Mouse (Mus musculus): ENCODE results near the gene Eln. TPM values are rescaled to one million over a fixed set of nuclear protein-coding genes. Genes with fewer than 3 reads are reported as not detected.

Eln gene
- total and polyA plus RNA-seq, 2 experiments: 0.37 to 4.0 TPM

DNA sequence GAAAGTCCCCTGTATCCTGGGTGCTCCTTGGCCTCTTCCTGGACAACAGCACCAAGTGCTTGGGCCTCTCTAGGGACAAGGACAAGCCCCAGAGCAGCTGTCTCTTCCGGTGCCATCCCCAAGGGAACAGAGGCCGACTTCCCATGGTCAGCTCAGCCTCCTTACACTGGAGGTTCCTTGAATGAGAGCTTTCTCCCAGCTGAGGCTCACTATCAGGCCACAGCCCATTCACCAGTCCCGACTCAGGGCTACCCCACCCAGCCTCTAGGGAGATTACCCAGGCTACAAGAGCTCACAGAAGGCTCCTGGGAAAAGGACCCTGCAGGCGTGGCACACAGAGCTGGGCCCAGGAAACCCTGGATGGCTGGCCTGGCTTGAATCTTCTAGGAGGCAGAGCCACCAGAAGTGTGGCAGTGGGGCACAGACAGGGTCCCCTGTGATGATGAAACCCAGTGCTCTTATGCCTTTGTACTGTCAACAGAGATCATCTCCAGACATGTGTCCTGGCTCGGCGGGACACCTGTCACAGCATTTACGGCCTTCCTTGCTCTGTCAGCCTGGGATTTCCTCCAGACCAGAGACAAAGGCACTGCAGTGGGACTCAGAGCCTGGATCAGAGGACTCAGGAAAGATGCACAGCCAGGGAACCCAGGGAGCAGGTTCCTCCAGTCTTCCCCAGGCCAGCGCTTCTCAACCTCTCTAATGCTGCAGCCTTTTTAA, 68.1 kb downstream of the Eln start:
- H3K9ac ChIP-seq (ENCODE audit: low read depth, low read length): no peak overlapping the region

DNA sequence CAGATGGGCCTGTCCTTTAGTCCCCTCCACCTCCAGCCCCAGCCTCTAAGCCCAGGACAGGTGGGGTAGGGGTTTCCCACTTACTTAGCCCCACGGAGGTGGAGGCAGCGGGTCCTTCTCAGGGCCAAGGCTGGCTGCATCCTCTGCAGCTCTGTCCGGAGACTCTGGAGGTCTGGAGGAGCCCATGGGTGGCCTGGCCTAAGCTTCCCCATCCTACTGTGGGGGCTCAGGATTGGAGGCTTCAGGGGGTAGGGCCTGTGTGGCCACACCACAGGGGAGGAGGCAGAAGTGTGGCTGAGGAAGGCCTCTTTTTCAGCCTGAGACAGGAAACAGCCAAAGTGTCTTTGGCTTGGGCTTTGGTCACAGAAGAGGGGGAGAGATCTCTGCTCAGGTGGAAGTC, 69.1 kb downstream of the Eln start:
- DNase-seq (ENCODE audit: extremely low read depth, low read depth, low spot score): no peak
- WGBS: 65% methylated on average over 3 of the region's 3 CpGs
- TF ChIP-seq POLR2A (IDR thresholded peaks at IDR 0.05; ENCODE audit: extremely low read depth, insufficient read depth, low read length): 0 out of 2 replicates have a peak, but pooled peaks have one; percentile 15
- no peak for TF ChIP-seq CTCF (IDR thresholded peaks at IDR 0.05; ENCODE audit: low read depth, low read length)
- no peaks in the 10 kb centered on the region for H3K79me2 ChIP-seq (ENCODE audit: control insufficient read depth, insufficient read depth, low read length)
- no peaks in the 10 kb centered on the region for H3K27me3 ChIP-seq (ENCODE audit: control insufficient read depth, insufficient read depth, low read length)
- no peaks in the 10 kb centered on the region for H3K36me3 ChIP-seq (ENCODE audit: control insufficient read depth, insufficient read depth, low read length)
- peak overlapping the region; percentile 52 for H3K9ac ChIP-seq (ENCODE audit: low read depth, low read length)
- H3K27ac ChIP-seq (replicated peaks; ENCODE audit: insufficient read depth, low read depth, low read length): peak overlapping the region; percentile 51
- peaks cover 8% of the 10 kb centered on the region for H3K4me1 ChIP-seq (ENCODE audit: control insufficient read depth, insufficient read depth, low read length)
- peak overlapping the region; percentile 56 for H3K4me3 ChIP-seq (ENCODE audit: insufficient read depth, low read depth, low read length)

More for the DNA sequence above, 68.1 kb downstream of the Eln start:
- H3K79me2 ChIP-seq (ENCODE audit: control insufficient read depth, insufficient read depth, low read length): no peaks in the 10 kb centered on the region
- 75% methylated on average over 8 of the region's 8 CpGs for WGBS
- peaks cover 8% of the 10 kb centered on the region for H3K4me1 ChIP-seq (ENCODE audit: control insufficient read depth, insufficient read depth, low read length)
- no peak for TF ChIP-seq CTCF (IDR thresholded peaks at IDR 0.05; ENCODE audit: low read depth, low read length)
- TF ChIP-seq POLR2A (IDR thresholded peaks at IDR 0.05; ENCODE audit: extremely low read depth, insufficient read depth, low read length): no peak
- DNase-seq (ENCODE audit: extremely low read depth, low read depth, low spot score): no peak
- no peak overlapping the region for H3K4me3 ChIP-seq (ENCODE audit: insufficient read depth, low read depth, low read length)
- H3K36me3 ChIP-seq (ENCODE audit: control insufficient read depth, insufficient read depth, low read length): no peaks in the 10 kb centered on the region
- no peaks in the 10 kb centered on the region for H3K27me3 ChIP-seq (ENCODE audit: control insufficient read depth, insufficient read depth, low read length)
- H3K27ac ChIP-seq (replicated peaks; ENCODE audit: insufficient read depth, low read depth, low read length): peak overlapping the region; percentile 51

DNA sequence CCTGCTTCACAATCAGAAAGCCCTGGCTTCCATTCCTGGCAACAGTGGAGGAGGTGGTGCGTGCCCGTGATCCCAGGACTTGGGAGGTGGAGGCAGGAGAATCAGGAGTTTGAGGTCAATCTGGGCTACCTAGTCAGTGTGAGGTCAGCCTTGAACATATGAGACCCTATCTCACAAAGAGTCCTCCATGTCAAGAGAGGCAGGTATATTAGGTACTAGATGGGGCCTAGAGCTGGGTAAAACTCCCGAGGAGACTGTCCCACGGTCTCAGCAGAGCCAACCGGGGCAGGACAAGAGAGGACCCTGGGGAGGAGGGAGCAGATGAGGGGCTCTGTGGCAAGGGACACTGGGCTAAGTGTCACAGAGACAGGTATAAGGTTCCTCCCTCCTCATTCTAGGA, 69.6 kb downstream of the Eln start:
- Histone ChIP-seq H3K79me2 (ENCODE audit: control insufficient read depth, insufficient read depth, low read length) (no peaks in the 10 kb centered on the region), H3K9ac (ENCODE audit: low read depth, low read length) (peak overlapping the region; percentile 52; the same call in 1 of the 2 replicates), H3K27me3 (ENCODE audit: control insufficient read depth, insufficient read depth, low read length) (no peaks in the 10 kb centered on the region), H3K27ac (replicated peaks; ENCODE audit: insufficient read depth, low read depth, low read length) (peak overlapping the region; percentile 17; the same call in 1 of the 2 replicates), H3K36me3 (ENCODE audit: control insufficient read depth, insufficient read depth, low read length) (no peaks in the 10 kb centered on the region), H3K4me3 (ENCODE audit: insufficient read depth, low read depth, low read length) (peak overlapping the region; percentile 56), H3K4me1 (ENCODE audit: control insufficient read depth, insufficient read depth, low read length) (peaks cover 8% of the 10 kb centered on the region)
- DNase-seq (ENCODE audit: extremely low read depth, low read depth, low spot score): no peak
- 81% methylated on average over 5 of the region's 5 CpGs for WGBS
- TF ChIP-seq CTCF (IDR thresholded peaks at IDR 0.05; ENCODE audit: low read depth, low read length) (no peak), POLR2A (IDR thresholded peaks at IDR 0.05; ENCODE audit: extremely low read depth, insufficient read depth, low read length) (no peak)

DNA sequence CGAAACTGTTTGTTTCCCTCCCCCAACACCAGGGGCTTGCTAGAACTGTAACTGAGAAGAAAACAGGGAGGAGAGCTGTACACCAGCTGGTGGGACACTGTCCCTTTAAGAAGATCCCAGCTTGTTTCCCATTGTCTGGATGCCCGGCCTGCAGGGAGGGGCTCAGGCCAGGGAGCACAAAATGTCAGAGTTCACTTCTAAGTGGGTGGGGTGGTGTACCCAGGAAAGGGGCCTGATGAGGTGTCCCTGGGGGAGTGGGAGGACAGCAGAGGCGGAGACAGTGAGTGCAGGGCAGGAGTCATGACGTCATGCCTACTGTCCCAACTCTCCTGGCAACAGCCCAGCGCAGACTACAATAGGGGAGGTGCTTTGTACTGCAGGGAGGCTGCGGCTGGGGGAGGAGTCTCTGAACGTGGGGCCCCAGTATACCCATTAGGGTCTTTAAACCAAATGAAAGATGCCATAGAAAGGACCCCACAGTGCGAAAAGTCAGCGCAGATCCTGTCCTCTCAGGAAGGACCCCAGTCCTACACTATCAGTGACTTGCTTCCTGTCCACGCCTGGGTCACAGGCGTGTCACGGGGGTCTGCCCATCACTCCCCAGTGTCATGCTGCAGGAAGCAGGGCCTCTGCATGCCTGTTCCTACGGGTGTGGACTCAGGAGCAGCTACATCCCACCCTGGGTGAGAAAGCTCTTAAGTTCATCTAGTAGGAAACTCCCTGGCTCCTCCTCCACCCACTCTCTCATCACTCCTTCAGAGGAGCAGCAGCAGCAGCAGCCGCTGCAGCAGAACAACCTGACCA, 71.0 kb downstream of the Eln start:
- DNase-seq (ENCODE audit: extremely low read depth, low read depth, low spot score): peak; percentile 22
- Histone ChIP-seq H3K9ac (ENCODE audit: low read depth, low read length) (peak overlapping the region; percentile 65), H3K27me3 (ENCODE audit: control insufficient read depth, insufficient read depth, low read length) (no peaks in the 10 kb centered on the region), H3K36me3 (ENCODE audit: control insufficient read depth, insufficient read depth, low read length) (no peaks in the 10 kb centered on the region), H3K4me1 (ENCODE audit: control insufficient read depth, insufficient read depth, low read length) (peaks cover 8% of the 10 kb centered on the region), H3K4me3 (ENCODE audit: insufficient read depth, low read depth, low read length) (peak overlapping the region; percentile 58), H3K79me2 (ENCODE audit: control insufficient read depth, insufficient read depth, low read length) (no peaks in the 10 kb centered on the region), H3K27ac (replicated peaks; ENCODE audit: insufficient read depth, low read depth, low read length) (peak overlapping the region; percentile 41)
- TF ChIP-seq POLR2A (IDR thresholded peaks at IDR 0.05; ENCODE audit: extremely low read depth, insufficient read depth, low read length) (no peak), CTCF (IDR thresholded peaks at IDR 0.05; ENCODE audit: low read depth, low read length) (no peak)
- WGBS: 27% methylated on average over 14 of the region's 14 CpGs

DNA sequence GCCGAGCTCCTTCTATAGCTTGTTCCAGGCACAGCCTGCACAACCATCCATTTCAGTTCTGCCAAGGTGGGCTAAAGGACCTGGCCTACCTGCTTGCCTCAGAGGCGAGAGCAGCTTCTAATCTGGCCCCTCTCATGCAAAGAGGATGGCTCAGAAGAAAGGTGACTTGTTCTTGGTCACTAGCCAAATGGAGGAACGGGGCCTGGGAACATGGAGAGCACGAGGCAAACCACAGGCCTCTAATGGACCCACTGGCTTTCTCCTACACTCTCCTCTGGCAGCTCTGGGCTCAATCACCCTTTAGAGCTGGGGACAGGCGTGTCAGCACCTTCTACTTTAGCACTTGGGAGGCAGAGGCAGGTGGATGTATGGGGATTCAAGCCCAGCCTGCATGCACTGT, 72.1 kb downstream of the Eln start:
- Histone ChIP-seq H3K9ac (ENCODE audit: low read depth, low read length) (no peak overlapping the region), H3K79me2 (ENCODE audit: control insufficient read depth, insufficient read depth, low read length) (no peaks in the 10 kb centered on the region), H3K36me3 (ENCODE audit: control insufficient read depth, insufficient read depth, low read length) (no peaks in the 10 kb centered on the region), H3K27ac (replicated peaks; ENCODE audit: insufficient read depth, low read depth, low read length) (no peak overlapping the region), H3K4me1 (ENCODE audit: control insufficient read depth, insufficient read depth, low read length) (0 out of 2 replicates have a peak, but pooled peaks cover 2% of the 10 kb centered on the region), H3K27me3 (ENCODE audit: control insufficient read depth, insufficient read depth, low read length) (no peaks in the 10 kb centered on the region), H3K4me3 (ENCODE audit: insufficient read depth, low read depth, low read length) (no peak overlapping the region)
- DNase-seq (ENCODE audit: extremely low read depth, low read depth, low spot score): no peak
- TF ChIP-seq CTCF (IDR thresholded peaks at IDR 0.05; ENCODE audit: low read depth, low read length): no peak
- WGBS: 84% methylated on average over 5 of the region's 5 CpGs

All from liver, adult 2 months (tissue).